16 mouse cellular contexts compared by ENCODE assay signal in the genomic region with DNA sequence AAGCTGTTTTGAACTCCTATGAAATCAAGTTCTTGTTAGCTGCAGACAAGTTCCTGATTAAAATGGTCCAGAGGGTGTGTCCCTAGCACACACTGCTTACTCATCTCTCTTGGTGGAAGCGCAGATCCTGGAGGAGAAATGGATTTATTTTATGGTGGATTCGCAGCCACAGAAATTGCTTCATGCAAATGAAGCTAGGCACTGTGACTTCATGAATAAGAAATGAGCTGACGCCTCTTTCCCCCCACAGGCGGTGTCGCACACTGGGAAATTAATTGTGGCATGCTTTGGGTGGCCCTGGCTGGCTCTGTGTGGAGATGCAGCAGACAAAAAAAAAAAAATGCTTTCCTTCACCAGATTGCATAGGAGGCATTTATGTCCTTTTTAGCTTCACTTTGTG.
DNase-seq lines count a peak whose midpoint lies in the region; ATAC-seq and TF ChIP-seq lines count a peak whose summit lies in the region.
"Had no signal": no experiment of that assay in that cellular context is flagged by ENCODE, and none has a peak within 500 bp of the region (broad histone marks: within the 10 kb centered on the region; RNA-seq: fewer than 3 reads in every experiment).

No protein-coding gene starts in this region.

- H3K9me3 ChIP-seq in hindbrain, embryonic 12.5 days (replicated peaks), result no peaks in the 10 kb centered on the region
- H3K9me3 ChIP-seq in hindbrain, postnatal 0 days (ENCODE audit: low read length), result no peaks in the 10 kb centered on the region
- no peaks in the 10 kb centered on the region for H3K9me3 ChIP-seq in forebrain, embryonic 15.5 days
- no peaks in the 10 kb centered on the region for H3K9me3 ChIP-seq in midbrain, embryonic 15.5 days
- H3K9me3 ChIP-seq: embryonic facial prominence, embryonic 15.5 days; limb, embryonic 13.5 days had no signal

- H3K27me3 ChIP-seq in hindbrain, embryonic 12.5 days, result no peaks in the 10 kb centered on the region
- no peaks in the 10 kb centered on the region for H3K27me3 ChIP-seq in hindbrain, postnatal 0 days (ENCODE audit: insufficient read depth, low read length)
- no peaks in the 10 kb centered on the region for H3K27me3 ChIP-seq in forebrain, embryonic 15.5 days
- H3K27me3 ChIP-seq in midbrain, embryonic 15.5 days (replicated peaks), result no peaks in the 10 kb centered on the region

- no peak for TF ChIP-seq CTCF in hindbrain, postnatal 0 days (IDR thresholded peaks at IDR 0.05; ENCODE audit: low read depth)

- ATAC-seq in hindbrain, embryonic 12.5 days (ENCODE audit: low FRiP score), result peak; percentile 53
- ATAC-seq in hindbrain, postnatal 0 days, result no peak
- peak; percentile 58; the same call in 1 of the 2 replicates for ATAC-seq in forebrain, embryonic 15.5 days (replicated peaks)
- no peak for ATAC-seq in midbrain, embryonic 15.5 days (replicated peaks)
- ATAC-seq: intestine, postnatal 0 days had no signal

- intact Hi-C loops in heart, postnatal 14 days (cut with DNase I), result no loop called here
- intact Hi-C loops in heart, postnatal 10 days (cut with DNase I), result no loop called here

- H3K4me1 ChIP-seq in hindbrain, embryonic 12.5 days, result peaks cover 62% of the 10 kb centered on the region
- peaks cover 25% of the 10 kb centered on the region for H3K4me1 ChIP-seq in hindbrain, postnatal 0 days (ENCODE audit: insufficient read depth, low read length)
- H3K4me1 ChIP-seq in forebrain, embryonic 15.5 days, result peaks cover 38% of the 10 kb centered on the region
- H3K4me1 ChIP-seq in midbrain, embryonic 15.5 days, result peaks cover 56% of the 10 kb centered on the region
- H3K4me1 ChIP-seq: embryonic facial prominence, embryonic 15.5 days; limb, embryonic 13.5 days had no signal

- 32% methylated on average over 5 of the region's 5 CpGs for WGBS in hindbrain, embryonic 12.5 days
- WGBS in hindbrain, postnatal 0 days, result 27% methylated on average over 5 of the region's 5 CpGs
- WGBS in forebrain, embryonic 15.5 days, result 16% methylated on average over 5 of the region's 5 CpGs
- WGBS in midbrain, embryonic 15.5 days, result 14% methylated on average over 5 of the region's 5 CpGs

- H3K4me2 ChIP-seq in hindbrain, embryonic 12.5 days (replicated peaks), result no peak overlapping the region
- H3K4me2 ChIP-seq in hindbrain, postnatal 0 days (ENCODE audit: low read depth, low read length), result no peak overlapping the region
- no peak overlapping the region for H3K4me2 ChIP-seq in forebrain, embryonic 15.5 days (replicated peaks)
- H3K4me2 ChIP-seq in midbrain, embryonic 15.5 days, result no peak overlapping the region
- H3K4me2 ChIP-seq: embryonic facial prominence, embryonic 15.5 days; limb, embryonic 13.5 days had no signal

- no peak for DNase-seq in hindbrain, postnatal 0 days (ENCODE audit: low spot score)
- peak; percentile 9 for DNase-seq in NIH3T3 (ENCODE audit: low read depth)
- no peak for DNase-seq in heart, postnatal 14 days
- no peak for DNase-seq in heart, postnatal 10 days
- DNase-seq: cerebellum, adult 11-12 months; heart, adult 2 months; kidney, postnatal 14 days; lung, postnatal 36 days; spleen, adult 18-20 months had no signal

- no peak overlapping the region for H3K4me3 ChIP-seq in hindbrain, embryonic 12.5 days
- no peak overlapping the region for H3K4me3 ChIP-seq in hindbrain, postnatal 0 days (ENCODE audit: low read length)
- H3K4me3 ChIP-seq in forebrain, embryonic 15.5 days, result no peak overlapping the region
- no peak overlapping the region for H3K4me3 ChIP-seq in midbrain, embryonic 15.5 days
- H3K4me3 ChIP-seq: embryonic facial prominence, embryonic 15.5 days; heart, adult 2 months; limb, embryonic 13.5 days had no signal

- no peak overlapping the region for H3K9ac ChIP-seq in hindbrain, embryonic 12.5 days
- no peak overlapping the region for H3K9ac ChIP-seq in hindbrain, postnatal 0 days (replicated peaks; ENCODE audit: low read length)
- no peak overlapping the region for H3K9ac ChIP-seq in forebrain, embryonic 15.5 days (replicated peaks)
- no peak overlapping the region for H3K9ac ChIP-seq in midbrain, embryonic 15.5 days
- H3K9ac ChIP-seq: embryonic facial prominence, embryonic 15.5 days; limb, embryonic 13.5 days had no signal

- peak overlapping the region; percentile 69 for H3K27ac ChIP-seq in hindbrain, embryonic 12.5 days
- H3K27ac ChIP-seq in hindbrain, postnatal 0 days, result no peak overlapping the region
- H3K27ac ChIP-seq in forebrain, embryonic 15.5 days (replicated peaks), result no peak overlapping the region
- peak overlapping the region; percentile 45; the same call in 1 of the 2 replicates for H3K27ac ChIP-seq in midbrain, embryonic 15.5 days
- H3K27ac ChIP-seq: embryonic facial prominence, embryonic 15.5 days; heart, adult 2 months; limb, embryonic 13.5 days had no signal

- no peaks in the 10 kb centered on the region for H3K36me3 ChIP-seq in hindbrain, embryonic 12.5 days
- H3K36me3 ChIP-seq in hindbrain, postnatal 0 days (ENCODE audit: insufficient read depth, low read length), result no peaks in the 10 kb centered on the region
- no peaks in the 10 kb centered on the region for H3K36me3 ChIP-seq in forebrain, embryonic 15.5 days
- no peaks in the 10 kb centered on the region for H3K36me3 ChIP-seq in midbrain, embryonic 15.5 days (replicated peaks)
- H3K36me3 ChIP-seq: embryonic facial prominence, embryonic 15.5 days; G1E; limb, embryonic 13.5 days had no signal

Comparison
In these comparisons a context has a peak if more than half of its experiments do, and no peak if none do; other contexts are left out.
1. ATAC-seq: peak in hindbrain, embryonic 12.5 days (single experiment) and forebrain, embryonic 15.5 days (single experiment); none in hindbrain, postnatal 0 days (single experiment) and midbrain, embryonic 15.5 days (single experiment).
2. H3K27ac ChIP-seq: peak in hindbrain, embryonic 12.5 days (single experiment) and midbrain, embryonic 15.5 days (single experiment); none in hindbrain, postnatal 0 days (single experiment) and forebrain, embryonic 15.5 days (single experiment).